Mouse (Mus musculus): ENCODE data around the gene Cela3b. TPM values are rescaled to one million over a fixed set of nuclear protein-coding genes. Genes with fewer than 3 reads are reported as not detected.

Gene Cela3b
- polyA plus RNA-seq, 1 experiment from 2014 or later = not detected

Other genes starting within 250 kb of the Cela3b start
- 1.7 and 4.3 TPM in 2 replicates for gene Wnt4, start 153.1 kb downstream of the Cela3b start, polyA plus RNA-seq (2015; fragmentation: Nextera tagmentation; extraction: Ambion mirVana)
- 462 and 495 TPM in 2 replicates for gene Cdc42, start 72.8 kb downstream of the Cela3b start, polyA plus RNA-seq (2015; fragmentation: Nextera tagmentation; extraction: Ambion mirVana)
- gene Cela3a, start 20.7 kb downstream of the Cela3b start, polyA plus RNA-seq (2015; fragmentation: Nextera tagmentation; extraction: Ambion mirVana) = not detected in 2 replicates
- gene 1700013G24Rik, start 22.7 kb upstream of the Cela3b start, polyA plus RNA-seq (2015; fragmentation: Nextera tagmentation; extraction: Ambion mirVana) = not detected in 2 replicates
- gene Hspg2, start 38.2 kb upstream of the Cela3b start, polyA plus RNA-seq (2015; fragmentation: Nextera tagmentation; extraction: Ambion mirVana) = 41.3 and 56.3 TPM in 2 replicates
- 0.34 TPM in 1 of 2 replicates, not detected in the other for gene Ldlrad2, start 144.0 kb upstream of the Cela3b start, polyA plus RNA-seq (2015; fragmentation: Nextera tagmentation; extraction: Ambion mirVana)
- 29.7 and 38.5 TPM in 2 replicates for gene Usp48, start 163.2 kb upstream of the Cela3b start, polyA plus RNA-seq (2015; fragmentation: Nextera tagmentation; extraction: Ambion mirVana)
- gene Rap1gap, start 234.2 kb upstream of the Cela3b start, polyA plus RNA-seq (2015; fragmentation: Nextera tagmentation; extraction: Ambion mirVana) = 5.6 and 7.2 TPM in 2 replicates

Measured in heart, embryonic 15.5 days (tissue).